Mouse (Mus musculus) yolk sac, embryonic 10.5 days (tissue): Measurements from ENCODE around the gene Tmsb4x.

ENCODE experiments used
- DNase-seq: peaks from one replicate; pipeline ENCODE4 v3.0.0-alpha.2; 2017; ENCODE audit warnings: low spot score

Gene Tmsb4x

GRCm38 (mm10) chrX:167208978-167209754 lies at the start of gene Tmsb4x:
Gene Tmsb4x, minus strand, starts transcription at chrX:167209315.
- peak; percentile 85 for DNase-seq

GRCm38 (mm10) chrX:167241736-167242135 lies 32.6 kb upstream of the Tmsb4x start:
- no peak for DNase-seq

GRCm38 (mm10) chrX:167239293-167239921 lies 30.3 kb upstream of the Tmsb4x start:
- DNase-seq: no peak

GRCm38 (mm10) chrX:167233104-167233687 lies 24.1 kb upstream of the Tmsb4x start:
- DNase-seq: peak; percentile 21

- DNase-seq: no peak
Measured at GRCm38 (mm10) chrX:167231150-167231549, 22.0 kb upstream of the Tmsb4x start.

- DNase-seq: no peak
Measured at GRCm38 (mm10) chrX:167229819-167230218, 20.7 kb upstream of the Tmsb4x start.

DNA sequence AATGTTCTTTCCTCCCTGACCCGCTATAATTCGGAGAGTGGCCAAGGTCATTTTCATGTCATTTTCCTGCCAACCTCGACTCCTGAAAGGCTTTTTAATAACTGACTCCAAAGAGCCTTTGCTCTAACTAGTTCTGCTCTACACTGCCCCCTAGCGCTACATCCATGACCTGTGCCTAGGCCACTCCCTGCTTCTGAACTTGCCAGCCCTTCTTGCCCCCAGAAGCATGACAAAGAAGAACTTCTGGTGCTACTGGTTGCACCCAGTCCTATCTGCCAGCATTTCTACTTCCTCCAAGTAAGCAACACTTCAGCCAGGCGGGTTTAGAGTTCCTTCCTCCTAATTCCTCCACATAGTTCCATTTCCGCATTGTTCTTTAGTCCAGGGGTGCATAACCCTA lies 20.1 kb upstream of the Tmsb4x start:
- DNase-seq: no peak

- no peak for DNase-seq
Measured at GRCm38 (mm10) chrX:167227756-167228155, 18.6 kb upstream of the Tmsb4x start.

DNA sequence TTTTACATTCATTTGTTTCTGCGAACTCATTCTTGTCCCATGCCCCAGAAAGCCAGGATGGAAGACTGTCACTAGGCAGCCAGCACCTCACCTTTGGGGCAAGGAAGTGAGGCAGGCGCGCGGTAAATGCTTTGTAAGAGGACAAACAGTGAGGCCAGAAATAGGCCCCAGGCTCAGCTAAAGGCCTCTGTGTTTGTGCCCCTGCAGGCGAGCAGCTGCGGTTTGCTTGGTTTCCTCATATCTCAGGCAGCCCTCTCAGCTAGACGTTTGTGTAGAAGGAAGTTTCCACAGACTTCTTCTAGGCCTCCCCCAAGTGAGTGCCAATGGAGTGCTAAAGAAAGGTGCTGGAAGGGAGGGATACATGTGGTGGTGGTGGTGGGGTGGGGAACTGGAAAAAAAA lies 18.0 kb upstream of the Tmsb4x start:
- no peak for DNase-seq

DNA sequence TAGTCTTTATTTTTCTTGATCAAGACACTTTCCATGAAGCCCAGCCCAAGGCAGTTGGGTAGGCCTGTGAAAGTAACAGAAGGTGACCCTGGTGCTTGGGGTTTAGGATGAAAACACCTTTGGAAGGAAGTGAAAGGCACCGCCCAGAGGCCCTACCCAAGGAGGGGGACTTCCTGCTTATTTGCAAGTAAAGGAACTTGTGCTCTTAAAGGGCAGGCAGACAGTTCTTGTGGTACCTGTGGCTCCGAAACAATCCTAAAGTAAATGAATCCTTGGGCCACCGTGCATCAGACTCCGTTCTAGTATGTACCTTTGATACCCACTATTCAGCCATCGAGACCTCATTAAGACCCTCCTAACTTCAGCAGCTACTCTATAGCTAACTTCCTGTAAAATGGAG lies 17.5 kb upstream of the Tmsb4x start:
- DNase-seq: no peak

- DNase-seq: peak; percentile 21
Measured at GRCm38 (mm10) chrX:167212707-167213106, 3.6 kb upstream of the Tmsb4x start.

- DNase-seq: no peak
Measured at GRCm38 (mm10) chrX:167211871-167212555, 2.9 kb upstream of the Tmsb4x start.

GRCm38 (mm10) chrX:167210319-167210728 lies 1.2 kb upstream of the Tmsb4x start:
- peak; percentile 46 for DNase-seq

- no peak for DNase-seq
Measured at GRCm38 (mm10) chrX:167209828-167210227, 713 bp upstream of the Tmsb4x start.

DNA sequence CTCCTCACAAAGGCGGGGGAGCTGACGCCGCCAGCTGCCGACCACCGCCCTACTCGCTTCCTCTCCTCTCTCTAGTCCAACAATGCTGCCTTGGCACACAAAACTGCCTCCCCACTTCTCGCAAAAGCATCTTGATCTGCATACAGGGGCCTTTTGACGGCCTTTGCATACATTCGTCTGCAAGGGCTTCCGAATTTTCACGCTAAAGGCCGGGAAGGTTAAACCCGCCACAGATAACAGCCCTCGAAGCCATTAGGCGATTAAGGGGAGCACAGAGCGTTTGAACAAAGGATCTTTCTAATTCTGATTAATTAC lies 652 bp downstream of the Tmsb4x start:
- peak; percentile 9 for DNase-seq

DNA sequence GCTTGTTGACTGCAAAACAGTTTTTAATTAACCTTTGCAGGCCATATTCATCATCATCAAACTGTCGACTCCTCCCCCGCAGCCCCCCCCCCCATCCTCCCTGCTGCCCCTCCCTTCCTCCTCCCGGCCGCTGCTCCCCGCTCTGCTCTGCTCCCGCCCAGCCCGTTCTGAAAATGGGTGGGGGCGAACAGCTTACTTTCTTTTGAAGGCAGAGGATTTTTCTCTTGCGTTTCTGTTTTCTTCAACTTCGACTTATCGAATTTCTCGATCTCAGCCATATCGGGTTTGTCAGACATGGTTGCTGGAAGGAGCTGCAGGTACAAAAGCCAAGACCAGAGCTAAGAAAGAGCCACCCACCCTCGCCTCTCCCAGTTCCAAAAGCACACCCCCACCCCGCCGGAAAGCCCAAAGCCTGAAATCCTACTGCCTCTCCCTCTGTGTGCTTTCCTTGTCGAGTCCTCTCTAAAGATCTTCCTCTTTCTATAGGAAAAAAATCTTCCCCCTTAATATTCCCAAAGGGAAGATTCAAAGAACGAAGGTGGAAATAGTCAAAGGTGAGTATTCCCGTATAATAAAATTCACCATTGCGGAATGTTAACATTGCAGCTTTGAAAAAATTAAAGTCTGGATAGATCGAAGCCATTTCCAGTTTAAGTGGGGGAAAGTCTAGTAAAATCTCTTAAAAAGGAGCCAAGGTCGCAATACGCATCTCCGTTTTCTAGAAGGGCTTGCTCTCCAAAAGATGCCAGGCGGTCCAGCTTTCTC lies 1.2 kb downstream of the Tmsb4x start:
- DNase-seq: no peak

DNA sequence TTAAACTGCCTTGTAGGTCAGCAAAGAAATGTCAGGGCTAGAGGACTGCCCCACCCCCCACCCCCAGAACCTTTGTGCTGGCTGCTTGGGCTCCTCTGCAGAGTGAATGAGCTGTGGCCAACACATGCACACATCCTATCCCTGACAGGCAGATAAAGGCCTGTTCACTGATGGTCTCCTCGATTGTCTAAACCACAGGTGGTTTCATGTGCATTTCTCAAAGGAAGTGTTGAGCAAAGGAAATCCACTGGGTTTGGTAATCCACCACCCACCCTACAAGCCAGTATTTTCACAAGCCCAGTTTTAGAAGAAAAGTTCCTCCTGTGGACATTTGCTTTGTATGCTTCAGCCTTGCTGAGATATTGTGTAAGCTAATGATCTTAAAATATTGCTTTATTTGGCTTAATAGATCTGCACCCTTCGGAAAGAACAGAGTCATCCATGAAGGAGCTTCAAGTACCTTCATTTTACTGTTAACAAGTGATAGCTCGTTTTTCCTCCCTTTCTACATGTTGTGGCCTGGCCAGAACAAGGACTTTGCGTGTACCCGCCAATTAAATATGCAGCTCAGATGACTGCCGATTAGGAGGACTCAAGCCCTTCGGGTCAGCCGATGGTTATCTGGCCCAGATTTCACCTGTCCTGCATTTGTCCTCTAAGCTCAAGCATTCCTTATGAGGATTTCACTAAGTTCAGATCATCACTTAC lies 3.1 kb downstream of the Tmsb4x start:
- DNase-seq: no peak

DNA sequence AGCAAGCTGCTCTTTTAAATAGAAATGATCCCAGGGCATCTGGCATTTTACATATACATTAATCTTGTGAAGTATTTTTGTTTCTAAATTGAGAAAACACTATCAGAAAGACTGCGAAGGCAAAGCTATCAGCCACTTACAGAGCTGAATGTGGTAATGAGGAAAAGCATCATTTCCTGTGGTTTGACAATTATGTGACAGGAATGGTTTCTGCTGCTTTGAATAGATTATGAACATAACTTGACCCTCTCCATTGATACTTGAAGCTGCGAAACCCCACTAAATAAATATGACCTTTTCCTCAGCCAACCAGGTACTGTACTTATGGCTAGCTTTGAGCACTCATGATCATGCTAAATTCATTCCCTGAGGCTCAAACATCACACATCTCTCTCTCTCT lies 7.8 kb downstream of the Tmsb4x start:
- DNase-seq: no peak

GRCm38 (mm10) chrX:167195228-167195649 lies 13.9 kb downstream of the Tmsb4x start:
- DNase-seq: peak; percentile 14

DNA sequence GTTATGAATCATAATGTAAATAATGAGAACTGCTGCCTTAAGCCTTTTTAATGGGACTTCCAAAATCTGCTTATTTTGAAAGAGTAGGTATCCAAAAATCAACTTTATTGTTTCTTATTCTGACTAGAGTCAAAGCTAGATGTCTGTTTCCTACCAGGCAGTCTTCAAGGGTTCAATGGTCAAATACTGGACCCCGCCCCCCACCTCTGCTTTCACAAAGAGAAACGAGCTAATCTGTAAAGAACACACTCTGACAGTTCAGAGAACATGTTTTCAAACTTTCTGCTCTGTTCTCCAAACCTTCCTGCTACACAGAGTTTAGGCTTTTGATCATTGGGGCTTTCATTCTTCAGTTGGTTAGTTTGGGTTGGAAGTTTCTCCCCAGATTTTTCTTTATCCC lies 22.8 kb downstream of the Tmsb4x start:
- DNase-seq: peak; percentile 26

- no peak for DNase-seq
Measured at GRCm38 (mm10) chrX:167183535-167183934, 25.6 kb downstream of the Tmsb4x start.
